Mouse (Mus musculus) lung, embryonic 14.5 days (tissue): ENCODE measurements around the gene Smarcb1. TPM values are rescaled to one million over a fixed set of nuclear protein-coding genes. Genes with fewer than 3 reads are reported as not detected.

Experiments
- ATAC-seq: fragments of 200-750 bp; cut with Nextera tagmentation; 2 replicates; pipeline ENCODE4 v1.8.0; 2017; ENCODE audit warnings: mild to moderate bottlenecking, moderate TSS enrichment, moderate library complexity; ENCODE audit not compliant: insufficient read depth
- DNase-seq: peaks from one replicate; pipeline ENCODE4 v3.0.0-alpha.2; 2015
- H3K27ac ChIP-seq: fragments of 300-500 bp; sonication (generic); 2 replicates; pipeline ENCODE4 v1.5.1; 2014; ENCODE audit warnings: low read depth, mild to moderate bottlenecking, moderate library complexity
- H3K27me3 ChIP-seq: fragments of 300-500 bp; sonication (generic); 2 replicates; pipeline ENCODE4 v1.6.1; 2014; ENCODE audit warnings: low read length, control low read depth; ENCODE audit not compliant: insufficient read depth
- H3K36me3 ChIP-seq: fragments of 300-500 bp; sonication (generic); 2 replicates; pipeline ENCODE4 v1.6.1; 2014; ENCODE audit warnings: control low read depth; ENCODE audit not compliant: insufficient read depth
- H3K4me1 ChIP-seq: fragments of 300-500 bp; sonication (generic); 2 replicates; pipeline ENCODE4 v1.6.1; 2014; ENCODE audit warnings: antibody characterized with exemption, control low read depth; ENCODE audit not compliant: insufficient read depth
- H3K4me2 ChIP-seq: fragments of 300-500 bp; sonication (generic); 2 replicates; pipeline ENCODE4 v1.6.1; 2014; ENCODE audit warnings: mild to moderate bottlenecking
- H3K4me3 ChIP-seq: fragments of 300-500 bp; sonication (generic); 2 replicates; pipeline ENCODE4 v1.5.1; 2014; ENCODE audit warnings: low read depth, low read length
- H3K9ac ChIP-seq: fragments of 300-500 bp; sonication (generic); 2 replicates; pipeline ENCODE4 v1.6.1; 2014
- H3K9me3 ChIP-seq: fragments of 300-500 bp; sonication (generic); 2 replicates; pipeline ENCODE4 v1.6.1; 2016; ENCODE audit warnings: low read depth, low read length, control low read depth
- CTCF ChIP-seq: IDR thresholded peaks from 2 replicates; pipeline ENCODE4 v1.5.1; 2016; ENCODE audit warnings: antibody characterized with exemption, low read depth
- WGBS: fragments of 180-500 bp; shearing (Covaris S2); extraction: QIAGEN DNeasy Blood & Tissue Kit; methylation state at CpG from one replicate; pipeline ENCODE4 v1.1.7; 2014; 5-methylcytosine and 5-hydroxymethylcytosine counted together
- polyA plus RNA-seq: library from polyadenylated mRNA; unstranded; fragments of >200 nt; fragmentation: Nextera tagmentation; extraction: Ambion mirVana; gene quantifications from 2 replicates; pipeline ENCODE4 v1.2.1, GENCODE M21; 2014

The Smarcb1 gene
- polyA plus RNA-seq, 1 experiment from 2014 or later = 219 TPM

GRCm38 (mm10) chr10:75854791-75855190 lies 66.6 kb downstream of the Smarcb1 start:
- no peak for ATAC-seq
- no peak for TF ChIP-seq CTCF
- H3K27me3 ChIP-seq = no peaks in the 10 kb centered on the region
- H3K9me3 ChIP-seq = no peaks in the 10 kb centered on the region
- no peak overlapping the region for H3K4me3 ChIP-seq
- peaks cover 5% of the 10 kb centered on the region; the same call in 1 of the 2 replicates for H3K4me1 ChIP-seq
- no peak overlapping the region for H3K9ac ChIP-seq
- DNase-seq = no peak
- peaks cover 19% of the 10 kb centered on the region for H3K36me3 ChIP-seq
- 82% methylated on average over 6 of the region's 6 CpGs for WGBS
- no peak overlapping the region for H3K4me2 ChIP-seq
- H3K27ac ChIP-seq = no peak overlapping the region

- H3K36me3 ChIP-seq = peaks cover 19% of the 10 kb centered on the region
- 35% methylated on average over 5 of the region's 5 CpGs for WGBS
- ATAC-seq = no peak; the same call in 1 of the 2 replicates
- H3K4me3 ChIP-seq = no peak overlapping the region
- no peaks in the 10 kb centered on the region for H3K9me3 ChIP-seq
- TF ChIP-seq CTCF = no peak
- H3K4me1 ChIP-seq = peaks cover 5% of the 10 kb centered on the region; the same call in 1 of the 2 replicates
- no peak overlapping the region for H3K4me2 ChIP-seq
- DNase-seq = no peak
- no peaks in the 10 kb centered on the region for H3K27me3 ChIP-seq
- H3K9ac ChIP-seq = no peak overlapping the region
- no peak overlapping the region for H3K27ac ChIP-seq
These were observed 67.3 kb downstream of the Smarcb1 start for GRCm38 (mm10) chr10:75854096-75854495.

DNA sequence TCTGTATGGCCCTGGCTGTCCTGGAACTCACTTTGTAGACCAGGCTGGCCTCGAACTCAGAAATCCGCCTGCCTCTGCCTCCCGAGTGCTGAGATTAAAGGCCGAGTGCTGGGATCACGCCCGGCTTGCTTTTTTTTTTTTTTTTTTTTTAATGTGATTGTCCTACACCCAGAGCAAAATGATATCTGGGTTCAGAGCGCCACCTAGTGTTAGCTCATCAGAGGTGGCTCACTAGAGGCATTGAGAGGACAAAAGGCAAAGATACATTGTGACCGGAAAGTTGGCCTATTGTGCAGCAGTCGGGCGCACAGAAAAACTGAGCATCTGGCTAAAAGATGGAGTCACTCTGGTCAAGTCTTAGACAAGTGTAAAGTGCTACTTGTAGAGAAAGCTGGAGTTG lies 68.0 kb downstream of the Smarcb1 start:
- DNase-seq (peak; percentile 94), ATAC-seq (peak; percentile 29; the same call in 1 of the 2 replicates)
- H3K4me2 ChIP-seq = no peak overlapping the region
- H3K4me1 ChIP-seq = peaks cover 2% of the 10 kb centered on the region; the same call in 1 of the 2 replicates
- H3K27me3 ChIP-seq = no peaks in the 10 kb centered on the region
- TF ChIP-seq CTCF = peak; percentile 82
- H3K4me3 ChIP-seq = no peak overlapping the region
- WGBS = 32% methylated on average over 10 of the region's 10 CpGs
- no peak overlapping the region for H3K27ac ChIP-seq
- H3K36me3 ChIP-seq = peaks cover 16% of the 10 kb centered on the region
- H3K9ac ChIP-seq = no peak overlapping the region
- H3K9me3 ChIP-seq = no peaks in the 10 kb centered on the region

DNA sequence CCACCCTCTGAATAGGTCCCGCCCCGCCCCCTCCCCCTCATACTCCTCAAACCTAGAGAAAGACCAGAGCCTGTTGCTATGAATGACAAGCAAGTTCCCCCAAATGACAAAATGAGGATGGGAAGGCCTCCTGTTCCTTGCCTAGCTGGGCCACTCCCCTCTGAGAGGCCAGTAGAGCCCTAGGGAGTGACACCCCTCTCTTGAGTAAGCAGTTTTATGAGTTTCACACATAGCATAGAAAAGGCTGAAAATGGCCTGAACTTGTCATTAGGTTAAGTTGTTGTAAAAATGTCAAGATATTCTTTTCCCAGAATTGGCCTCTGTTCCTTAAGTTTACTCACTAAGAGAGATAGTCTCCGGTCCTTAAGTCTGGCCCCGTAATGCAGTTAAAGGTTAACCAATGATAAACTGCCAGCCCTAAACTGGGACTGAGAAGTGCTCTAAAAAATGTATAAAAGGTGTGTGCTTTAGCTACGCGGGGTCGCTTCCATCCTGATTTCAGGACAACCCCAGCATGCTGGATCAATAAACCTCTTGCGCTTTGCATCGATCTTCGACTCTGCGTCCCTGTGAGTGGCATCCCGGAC lies 68.8 kb downstream of the Smarcb1 start:
- H3K36me3 ChIP-seq = peaks cover 8% of the 10 kb centered on the region
- no peaks in the 10 kb centered on the region for H3K27me3 ChIP-seq
- no peak overlapping the region for H3K4me2 ChIP-seq
- H3K4me1 ChIP-seq = no peaks in the 10 kb centered on the region
- no peaks in the 10 kb centered on the region for H3K9me3 ChIP-seq
- H3K4me3 ChIP-seq = no peak overlapping the region
- no peak overlapping the region for H3K27ac ChIP-seq
- H3K9ac ChIP-seq = no peak overlapping the region
- DNase-seq = no peak
- TF ChIP-seq CTCF = no peak
- no peak for ATAC-seq
- 86% methylated on average over 12 of the region's 12 CpGs for WGBS

DNA sequence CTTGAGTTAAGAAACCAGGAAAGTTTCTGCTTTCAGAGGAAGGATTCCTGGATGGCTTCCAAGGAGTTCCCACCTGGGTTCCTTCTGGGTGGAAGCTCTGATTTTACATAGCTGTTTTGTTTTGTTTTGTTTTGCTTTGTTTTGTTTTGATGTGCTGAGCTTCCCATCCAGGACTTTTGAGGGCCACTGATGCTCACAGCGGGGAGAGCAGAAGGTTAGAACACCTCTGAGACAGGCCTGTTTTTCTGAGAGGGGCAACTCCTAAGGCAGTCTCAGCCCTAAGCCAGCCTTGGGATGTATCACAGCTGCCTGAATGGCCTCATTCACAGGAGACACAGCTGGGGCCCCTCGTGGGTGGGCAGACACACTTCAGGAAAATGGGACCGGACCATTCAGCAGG lies 69.7 kb downstream of the Smarcb1 start:
- no peak overlapping the region for H3K4me3 ChIP-seq
- no peak overlapping the region for H3K27ac ChIP-seq
- no peaks in the 10 kb centered on the region for H3K27me3 ChIP-seq
- no peak overlapping the region for H3K9ac ChIP-seq
- H3K4me1 ChIP-seq = no peaks in the 10 kb centered on the region
- DNase-seq = no peak
- no peaks in the 10 kb centered on the region for H3K36me3 ChIP-seq
- no peak for TF ChIP-seq CTCF
- H3K4me2 ChIP-seq = no peak overlapping the region
- WGBS = 59% methylated on average over 3 of the region's 3 CpGs
- no peaks in the 10 kb centered on the region for H3K9me3 ChIP-seq
- ATAC-seq = no peak

- Histone ChIP-seq H3K4me2 (no peak overlapping the region), H3K9ac (no peak overlapping the region), H3K36me3 (no peaks in the 10 kb centered on the region), H3K9me3 (no peaks in the 10 kb centered on the region), H3K4me1 (no peaks in the 10 kb centered on the region), H3K4me3 (no peak overlapping the region), H3K27ac (no peak overlapping the region), H3K27me3 (no peaks in the 10 kb centered on the region)
- ATAC-seq (no peak), DNase-seq (no peak)
- TF ChIP-seq CTCF = no peak
- 15% methylated on average over 6 of the region's 6 CpGs for WGBS
These were observed 70.3 kb downstream of the Smarcb1 start for GRCm38 (mm10) chr10:75851076-75851475.

GRCm38 (mm10) chr10:75848382-75848781 lies 73.0 kb downstream of the Smarcb1 start:
- 24% methylated on average over 3 of the region's 3 CpGs for WGBS
- no peak overlapping the region for H3K4me2 ChIP-seq
- no peaks in the 10 kb centered on the region for H3K36me3 ChIP-seq
- TF ChIP-seq CTCF = no peak
- no peaks in the 10 kb centered on the region for H3K27me3 ChIP-seq
- H3K4me1 ChIP-seq = no peaks in the 10 kb centered on the region
- no peaks in the 10 kb centered on the region for H3K9me3 ChIP-seq
- H3K9ac ChIP-seq = no peak overlapping the region
- no peak overlapping the region for H3K4me3 ChIP-seq
- no peak overlapping the region for H3K27ac ChIP-seq
- ATAC-seq (no peak), DNase-seq (no peak)

Other genes starting within 250 kb of the Smarcb1 start
- gene Cabin1, start 157.3 kb downstream of the Smarcb1 start, polyA plus RNA-seq = 41.1 and 50.0 TPM in 2 replicates
- gene Ddt, start 148.2 kb downstream of the Smarcb1 start, polyA plus RNA-seq = 61.6 and 71.6 TPM in 2 replicates
- not detected in 2 replicates for gene Gm20441, start 140.7 kb downstream of the Smarcb1 start, polyA plus RNA-seq
- 18.9 and 19.8 TPM in 2 replicates for gene Gstt3, start 140.2 kb downstream of the Smarcb1 start, polyA plus RNA-seq
- gene Gstt1, start 123.0 kb downstream of the Smarcb1 start, polyA plus RNA-seq = 23.5 and 24.8 TPM in 2 replicates
- not detected in 2 replicates for gene Gstt4, start 99.1 kb downstream of the Smarcb1 start, polyA plus RNA-seq
- 28.0 and 29.8 TPM in 2 replicates for gene Gstt2, start 84.2 kb downstream of the Smarcb1 start, polyA plus RNA-seq
- gene Mif, start 61.4 kb downstream of the Smarcb1 start, polyA plus RNA-seq = 2,116 and 2,356 TPM in 2 replicates
- gene Derl3, start 28.2 kb downstream of the Smarcb1 start, polyA plus RNA-seq = 1.9 and 2.0 TPM in 2 replicates
- gene Chchd10, start 11.5 kb upstream of the Smarcb1 start, polyA plus RNA-seq = 24.3 and 35.2 TPM in 2 replicates
- 61.8 and 61.9 TPM in 2 replicates for gene Mmp11, start 14.9 kb upstream of the Smarcb1 start, polyA plus RNA-seq
- gene Gm867, start 19.1 kb upstream of the Smarcb1 start, polyA plus RNA-seq = 0.30 and 0.39 TPM in 2 replicates
- 0.63 and 0.87 TPM in 2 replicates for gene Vpreb3, start 21.4 kb upstream of the Smarcb1 start, polyA plus RNA-seq
- gene Gm5134, start 32.9 kb upstream of the Smarcb1 start, polyA plus RNA-seq = 0.14 TPM in 1 of 2 replicates, not detected in the other
- gene Zfp280b, start 111.0 kb upstream of the Smarcb1 start, polyA plus RNA-seq = 24.9 and 26.2 TPM in 2 replicates
- not detected in 2 replicates for gene Slc5a4b, start 189.3 kb upstream of the Smarcb1 start, polyA plus RNA-seq
- gene Slc5a4a, start 225.8 kb upstream of the Smarcb1 start, polyA plus RNA-seq = not detected in 2 replicates